Mouse (Mus musculus): Measurements from ENCODE around the gene Krt36.

The Krt36 gene

GRCm38 (mm10) chr11:100087861-100088260, 17.6 kb downstream of the Krt36 start, which contains the start of gene Krt32:
TSS of gene Krt32 (minus strand) at chr11:100088226.
- DNase-seq (ENCODE audit: low spot score) = no peak

DNA sequence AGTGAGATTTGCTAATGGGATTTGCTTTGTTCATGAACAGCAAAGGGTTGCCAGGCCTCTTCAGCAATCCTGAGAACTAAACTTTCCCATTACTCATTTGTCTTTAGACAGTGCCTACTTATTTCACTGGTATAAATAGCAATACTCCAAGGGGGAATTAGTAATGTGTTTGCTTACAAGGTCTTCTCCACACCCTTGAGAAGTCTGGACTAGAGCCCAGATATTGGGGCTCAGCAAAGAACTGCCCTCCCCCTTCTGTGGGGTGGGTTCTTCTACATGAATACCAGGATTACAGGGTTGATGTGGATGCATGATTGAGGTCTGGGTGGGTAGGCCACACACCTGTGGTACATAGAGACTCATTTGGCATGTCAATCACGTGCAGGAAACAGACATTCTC, 31.6 kb downstream of the Krt36 start:
- DNase-seq (ENCODE audit: low spot score) = no peak

GRCm38 (mm10) chr11:100067293-100068036, 38.0 kb downstream of the Krt36 start:
- no peak for DNase-seq (ENCODE audit: low spot score)

DNA sequence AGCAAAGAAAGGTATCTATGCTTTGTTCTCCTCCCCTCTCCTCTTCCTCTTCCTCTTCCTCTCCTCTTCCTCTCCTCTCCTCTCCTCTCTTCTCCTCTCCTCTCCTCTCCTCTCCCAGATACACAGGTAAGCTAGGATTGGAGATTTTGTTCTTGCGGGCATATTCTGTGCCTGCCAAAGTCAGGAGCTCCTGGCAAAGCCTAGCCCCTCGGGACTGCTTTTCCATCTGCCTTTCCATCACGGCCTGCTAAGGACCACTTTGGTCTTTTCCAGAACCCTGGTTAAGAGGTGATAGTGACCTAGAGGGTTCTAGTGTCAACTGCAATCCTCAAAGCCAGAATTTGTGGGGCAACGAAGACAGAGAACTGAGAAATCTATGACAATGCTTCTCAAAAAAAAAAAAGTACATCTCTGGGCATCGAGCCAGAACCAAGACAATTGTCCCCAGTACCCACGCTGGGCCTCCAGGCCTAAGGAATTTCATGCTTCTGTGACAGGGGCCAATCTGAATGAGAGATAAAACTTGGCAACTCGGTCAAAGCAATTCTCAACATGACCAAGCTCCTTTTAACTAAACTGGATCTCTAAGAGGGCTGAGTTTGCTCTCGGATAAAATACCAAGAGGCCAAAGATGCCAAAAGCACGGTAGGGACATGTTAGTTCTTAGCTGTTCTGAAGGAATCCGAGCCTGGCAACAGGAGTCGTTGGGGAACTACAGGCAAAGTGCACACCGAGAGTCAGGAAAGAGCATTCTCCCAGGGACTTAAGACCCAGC, 39.0 kb downstream of the Krt36 start:
- DNase-seq (ENCODE audit: low spot score) = no peak

GRCm38 (mm10) chr11:100058875-100059274, 46.6 kb downstream of the Krt36 start:
- no peak for DNase-seq (ENCODE audit: low spot score)

DNA sequence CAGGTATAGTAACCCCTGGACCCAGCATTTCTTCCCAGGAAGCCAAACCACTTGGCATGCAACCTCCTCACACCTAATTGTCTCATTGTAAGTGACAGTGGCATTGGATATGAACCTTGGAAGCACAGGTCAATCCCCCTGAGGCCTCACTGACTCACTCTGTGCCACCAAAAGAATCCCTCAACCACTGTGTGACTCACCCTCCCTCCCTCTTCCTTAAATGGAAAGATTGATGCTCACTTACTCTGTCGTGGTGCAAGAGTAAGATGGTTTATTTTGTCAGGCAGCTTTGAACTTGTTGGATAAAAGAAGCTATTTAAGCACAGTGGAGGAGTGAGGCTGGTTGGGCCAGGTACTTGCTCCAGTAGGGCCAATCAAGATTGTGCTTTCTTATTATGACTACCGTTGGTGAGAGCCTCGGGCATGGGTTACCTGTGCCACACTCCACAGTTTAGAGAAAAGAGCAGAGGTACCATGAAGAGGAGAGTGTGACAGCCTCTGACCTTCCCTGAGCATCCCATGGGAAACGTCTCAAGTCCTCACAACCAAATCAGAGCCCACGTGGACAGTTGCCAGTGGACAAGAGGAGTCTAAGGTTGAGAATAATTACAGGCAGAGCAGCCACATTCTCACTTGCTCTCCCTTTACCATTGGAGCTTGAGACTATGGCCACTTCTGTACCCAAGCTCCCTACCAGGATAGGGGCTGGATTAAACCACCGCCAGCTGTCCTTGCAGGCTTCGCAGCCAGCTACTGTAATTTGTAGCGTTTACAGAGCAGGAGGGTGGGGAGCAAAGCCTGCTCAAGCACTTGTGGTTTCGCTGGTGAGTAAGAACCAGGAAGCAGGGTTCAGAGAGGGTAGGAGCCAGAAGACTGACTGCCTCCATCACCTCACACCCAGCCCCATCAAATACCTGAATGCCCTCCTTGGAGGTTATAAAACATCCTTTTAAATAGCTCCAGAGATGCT, 49.5 kb downstream of the Krt36 start:
- DNase-seq (ENCODE audit: low spot score) = no peak
